Mouse (Mus musculus): Measurements from ENCODE around the gene Tmem130. TPM values are rescaled to one million over a fixed set of nuclear protein-coding genes. Genes with fewer than 3 reads are reported as not detected.

Gene Tmem130
- polyA plus RNA-seq, 1 experiment from 2014 or later: 0.42 TPM

Other genes with a start within 250 kb of the Tmem130 start
- gene Nptx2, start 215.9 kb downstream of the Tmem130 start, polyA plus RNA-seq (2015; fragmentation: Nextera tagmentation; extraction: Ambion mirVana): 0.80 and 0.90 TPM in 2 replicates
- 69.8 and 84.1 TPM in 2 replicates for gene Trrap, start 5.9 kb upstream of the Tmem130 start, polyA plus RNA-seq (2015; fragmentation: Nextera tagmentation; extraction: Ambion mirVana)
- 9.5 and 14.0 TPM in 2 replicates for gene Smurf1, start 204.0 kb upstream of the Tmem130 start, polyA plus RNA-seq (2015; fragmentation: Nextera tagmentation; extraction: Ambion mirVana)

Measured in kidney, embryonic 16.5 days (tissue).